Mouse (Mus musculus): ENCODE data around the gene Ablim1.

- no peak for TF ChIP-seq MAX (IDR thresholded peaks at IDR 0.05)
- no peak for TF ChIP-seq CTCF (IDR thresholded peaks at IDR 0.05; ENCODE audit: control insufficient read depth, insufficient read depth, insufficient read length)
- TF ChIP-seq MYOG (IDR thresholded peaks at IDR 0.05; ENCODE audit: control insufficient read depth, extremely low read depth, insufficient read length), result no peak
Observed at GRCm38 (mm10) chr19:57188553-57188952, 126.2 kb downstream of the Ablim1 start.

Data from C2C12 (cell line).